Mouse (Mus musculus) megakaryocyte-erythroid progenitor cell, adult 5-6 weeks (primary cell): ENCODE results near the gene Sec24c. TPM values are rescaled to one million over a fixed set of nuclear protein-coding genes. Genes with fewer than 3 reads are reported as not detected.
"Not testable (repeated sequence)": the region's sequence is repeated elsewhere in the genome, so short reads cannot be mapped to it uniquely, and the experiment has no call there.

Source experiments
- ATAC-seq: replicated peaks from 2 replicates; pipeline ENCODE4 v1.8.0; 2016; ENCODE audit warnings: mild to moderate bottlenecking, inconsistent platforms; ENCODE audit not compliant: severe bottlenecking, poor library complexity, low FRiP score, low TSS enrichment
- total RNA-seq, 2 experiments: library from RNA; stranded (forward) in 1 of 2; stranded (reverse) in 1 of 2; fragments of 200-1000, 215-1000 nt in 1 of 2; fragments of >200 nt in 1 of 2; fragmentation: Nextera tagmentation in 1 of 2; gene quantifications; 2 replicates each; pipeline ENCODE4 v1.2.3; 2014 to 2017

Gene Sec24c
- total RNA-seq, 2 experiments from 2014 or later: 50.4 to 99.9 TPM

DNA sequence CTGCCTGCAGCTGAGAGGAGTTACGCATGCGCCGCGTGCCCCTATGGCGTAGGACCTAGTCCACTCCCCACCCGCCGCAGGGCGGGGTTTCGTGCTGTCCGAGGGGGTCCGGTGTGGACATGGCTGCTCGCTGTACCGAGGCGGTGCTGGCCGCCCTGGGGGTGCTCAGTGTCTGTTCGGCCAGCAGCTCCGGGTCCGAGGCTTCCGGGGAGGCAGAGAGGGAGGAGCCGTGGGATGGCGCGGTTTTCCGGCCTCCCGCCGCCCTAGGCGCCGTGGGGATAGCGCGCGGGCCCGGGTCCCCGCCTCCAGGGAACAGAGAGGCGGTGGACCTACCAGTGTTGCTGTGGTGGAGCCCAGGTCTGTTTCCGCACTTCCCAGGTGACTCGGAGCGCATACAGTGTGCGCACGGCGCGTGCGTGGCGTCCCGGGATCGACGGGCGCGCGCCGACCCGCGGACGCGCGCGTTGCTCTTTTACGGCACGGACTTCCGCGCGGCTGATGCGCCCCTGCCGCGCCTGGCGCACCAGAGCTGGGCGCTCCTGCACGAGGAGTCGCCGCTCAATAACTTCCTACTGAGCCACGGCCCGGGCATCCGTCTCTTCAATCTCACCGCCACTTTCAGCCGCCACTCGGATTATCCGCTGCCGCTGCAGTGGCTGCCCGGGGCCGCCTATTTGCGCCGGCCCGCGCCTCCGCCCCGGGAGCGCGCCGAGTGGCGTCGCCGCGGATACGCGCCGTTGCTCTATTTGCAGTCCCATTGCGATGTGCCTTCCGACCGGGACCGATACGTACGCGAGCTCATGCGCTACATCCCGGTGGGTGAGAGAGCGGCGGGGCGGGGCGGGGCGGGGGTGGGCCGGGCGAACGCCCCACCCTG is 21.0 kb downstream of the Sec24c start, which contains the start of gene Fut11:
Gene Fut11, plus strand, starts transcription at position 85 of the 877 bp plus-strand sequence.
- peak; percentile 70 for ATAC-seq

DNA sequence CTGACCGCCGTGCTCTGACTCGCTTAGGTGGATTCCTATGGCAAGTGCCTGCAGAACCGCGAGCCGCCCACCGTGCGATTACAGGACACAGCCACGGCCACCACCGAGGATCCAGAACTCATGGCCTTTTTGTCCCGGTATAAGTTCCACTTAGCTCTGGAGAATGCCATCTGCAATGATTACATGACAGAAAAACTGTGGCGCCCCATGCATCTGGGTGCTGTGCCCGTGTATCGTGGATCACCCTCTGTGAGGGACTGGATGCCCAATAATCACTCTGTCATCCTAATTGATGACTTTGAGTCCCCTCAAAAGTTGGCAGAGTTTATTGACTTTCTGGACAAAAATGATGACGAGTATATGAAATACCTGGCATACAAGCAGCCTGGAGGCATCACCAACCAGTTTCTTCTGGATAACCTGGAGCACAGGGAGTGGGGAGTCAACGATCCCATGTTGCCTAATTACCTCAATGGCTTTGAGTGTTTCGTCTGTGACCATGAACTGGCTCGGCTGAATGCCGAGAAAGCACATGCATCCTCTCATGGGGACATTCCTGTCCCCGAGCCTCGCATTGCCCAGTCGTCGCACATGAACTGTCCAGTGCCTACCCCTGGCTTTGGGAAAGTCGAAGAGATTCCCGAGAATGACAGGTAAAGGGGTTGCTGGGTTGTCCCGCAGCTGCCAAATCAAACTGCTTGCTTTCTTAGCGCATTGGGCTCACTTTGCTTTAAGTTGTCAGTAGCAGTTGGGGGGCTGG is 21.8 kb downstream of the Sec24c start:
- ATAC-seq: no peak

DNA sequence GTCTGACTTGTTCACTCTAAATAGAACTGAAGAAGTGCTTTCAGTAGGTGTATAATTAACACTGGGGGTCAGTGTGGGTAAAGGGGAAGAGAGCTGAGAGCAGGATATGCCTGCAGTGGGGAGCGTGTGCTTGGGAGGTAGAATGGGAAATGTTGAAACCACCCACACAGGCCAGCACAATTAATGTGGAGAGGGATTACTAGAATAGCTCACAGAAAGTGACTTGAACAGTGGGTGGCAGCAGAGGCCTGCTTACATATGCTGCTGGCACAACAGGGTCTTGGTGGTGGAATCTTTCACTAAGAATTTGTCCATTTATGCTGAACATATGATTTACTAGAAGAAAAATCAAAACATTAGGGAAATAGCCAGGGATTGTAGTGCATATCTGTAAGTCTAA is 22.9 kb downstream of the Sec24c start:
- 0 out of 2 replicates have a peak, but pooled peaks have one; percentile 37 for ATAC-seq

DNA sequence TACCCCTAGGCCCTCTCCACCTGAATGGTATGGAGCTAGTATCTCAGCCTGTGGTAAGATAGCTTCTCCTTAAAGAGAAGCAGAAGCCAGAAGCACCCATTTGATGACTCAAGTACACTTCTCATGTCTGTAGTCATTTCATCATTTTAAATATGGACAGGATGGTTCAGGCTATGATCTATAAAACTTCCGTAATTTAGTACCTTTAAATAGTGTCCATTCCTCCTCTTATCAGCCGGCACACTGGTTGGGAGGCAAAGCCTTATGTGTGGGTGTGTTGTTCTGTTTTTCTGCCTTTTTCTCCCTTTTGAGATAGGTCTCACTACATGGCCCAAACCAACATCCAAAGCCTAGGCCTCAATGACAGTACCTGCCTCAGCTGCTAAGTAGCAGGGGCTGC is 24.4 kb downstream of the Sec24c start:
- no peak for ATAC-seq

DNA sequence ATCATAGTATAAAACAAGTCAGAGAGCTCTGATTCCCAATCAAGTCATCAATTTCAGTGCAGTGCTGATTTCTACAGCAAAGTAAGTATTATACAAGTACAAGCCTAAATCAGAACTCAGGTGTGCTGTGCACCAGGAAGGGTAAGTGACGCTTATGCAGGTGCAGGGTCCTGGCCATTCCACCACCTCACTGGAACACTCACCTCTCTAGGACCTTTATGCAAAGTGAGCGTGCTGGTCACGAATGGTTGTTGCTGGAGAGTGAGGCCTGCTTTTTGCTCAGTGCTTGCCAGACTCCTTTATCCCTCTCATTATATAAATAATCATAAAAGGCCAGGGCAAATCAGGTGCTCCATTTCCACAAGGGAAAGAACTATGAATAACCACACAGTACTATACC is 26.3 kb downstream of the Sec24c start:
- no peak for ATAC-seq

DNA sequence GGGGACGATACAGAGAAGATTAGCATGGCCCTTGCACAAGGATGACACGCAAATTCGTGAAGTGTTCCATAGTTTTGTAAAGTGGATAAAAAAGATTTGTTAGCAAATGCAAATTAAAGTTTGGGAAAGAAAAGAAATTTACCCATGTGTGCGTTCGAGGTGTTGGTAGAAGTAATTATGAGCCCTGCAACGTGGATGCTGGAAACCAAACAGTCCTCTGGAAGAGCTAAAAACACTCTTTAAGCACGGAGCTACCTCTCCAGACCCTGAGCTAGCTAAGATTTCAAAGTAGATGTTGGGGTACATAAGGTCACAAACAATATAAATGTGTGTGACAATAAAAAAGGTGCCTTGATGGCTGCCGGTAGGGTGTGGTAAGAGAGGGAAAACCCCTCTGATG is 27.4 kb downstream of the Sec24c start:
- ATAC-seq: no peak

DNA sequence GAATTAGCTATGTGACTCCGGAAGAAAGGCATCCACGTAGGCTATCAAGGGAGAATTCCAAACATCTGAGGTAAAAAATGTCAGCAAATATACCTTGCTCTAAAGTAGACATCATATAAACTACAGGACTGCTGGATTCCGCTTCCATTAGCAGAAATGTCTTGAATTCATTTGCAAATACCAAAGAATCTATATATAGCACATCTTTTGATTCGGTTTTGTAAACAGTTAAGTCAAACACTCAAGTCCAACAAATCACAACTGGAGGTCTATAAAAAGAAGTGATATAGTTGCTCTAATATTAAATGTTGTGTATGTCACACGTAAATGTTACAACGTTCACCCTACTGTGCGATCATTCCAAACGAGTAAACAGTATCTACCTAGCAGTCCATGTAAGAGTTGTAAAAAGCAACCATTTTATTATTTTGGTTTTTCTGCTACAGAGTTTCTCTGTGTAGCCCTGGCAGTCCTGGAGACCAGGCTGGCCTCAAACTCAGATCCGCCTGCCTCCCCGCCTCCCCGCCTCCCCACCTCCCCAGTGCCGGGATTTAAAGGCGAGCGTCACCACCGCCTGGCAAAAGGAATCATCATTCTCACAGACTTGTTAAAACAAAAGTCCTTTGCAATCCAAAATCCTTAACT is 28.1 kb downstream of the Sec24c start:
- no peak for ATAC-seq

DNA sequence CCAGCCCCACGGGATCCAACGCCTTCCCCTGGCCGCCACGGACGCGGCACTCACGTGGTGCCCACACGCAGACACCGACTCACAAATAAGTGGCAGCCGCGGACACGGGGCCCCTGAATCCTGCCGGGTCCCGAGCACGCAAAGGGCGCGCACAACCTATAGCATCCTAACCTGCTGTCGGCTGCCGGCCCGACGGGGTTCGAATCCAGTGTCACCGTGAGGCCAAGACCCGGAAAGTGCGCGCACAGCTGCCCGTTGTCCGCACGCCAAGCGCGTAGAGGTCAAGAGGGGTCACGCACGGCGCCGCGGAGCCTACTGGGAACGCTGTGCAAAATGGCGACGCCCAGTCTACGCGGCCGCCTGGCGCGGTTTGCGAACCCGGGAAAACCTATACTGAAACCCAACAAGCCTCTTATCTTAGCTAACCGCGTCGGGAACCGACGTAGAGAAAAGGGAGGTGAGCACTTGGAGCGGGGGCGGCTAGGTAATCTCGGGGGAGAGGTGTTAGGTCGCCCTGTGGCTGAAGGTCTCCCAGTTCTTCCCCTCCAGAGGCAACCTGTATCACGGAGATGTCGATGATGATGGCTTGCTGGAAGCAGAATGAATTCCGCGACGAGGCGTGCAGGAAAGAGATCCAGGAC is 28.8 kb downstream of the Sec24c start, which contains the start of gene Chchd1:
Gene Chchd1, plus strand, starts transcription at position 266 of the 641 bp plus-strand sequence.
- peak; percentile 77 for ATAC-seq

DNA sequence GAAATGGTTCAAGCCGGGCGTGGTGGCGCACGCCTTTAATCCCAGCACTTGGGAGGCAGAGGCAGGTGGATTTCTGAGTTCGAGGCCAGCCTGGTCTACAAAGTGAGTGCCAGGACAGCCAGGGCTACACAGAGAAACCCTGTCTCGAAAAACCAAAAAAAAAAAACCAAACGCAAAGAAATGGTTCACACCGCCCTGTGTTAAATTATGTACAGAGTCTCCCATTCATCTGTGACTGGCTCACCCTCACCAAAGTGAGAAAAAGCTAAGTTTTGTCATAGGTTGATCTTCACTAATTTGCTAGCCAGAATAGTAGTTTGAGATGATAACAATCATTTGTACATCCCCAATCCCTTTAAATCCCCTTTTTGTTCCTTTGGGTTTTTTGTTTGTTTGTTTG is 29.4 kb downstream of the Sec24c start:
- not testable (repeated sequence) for ATAC-seq

DNA sequence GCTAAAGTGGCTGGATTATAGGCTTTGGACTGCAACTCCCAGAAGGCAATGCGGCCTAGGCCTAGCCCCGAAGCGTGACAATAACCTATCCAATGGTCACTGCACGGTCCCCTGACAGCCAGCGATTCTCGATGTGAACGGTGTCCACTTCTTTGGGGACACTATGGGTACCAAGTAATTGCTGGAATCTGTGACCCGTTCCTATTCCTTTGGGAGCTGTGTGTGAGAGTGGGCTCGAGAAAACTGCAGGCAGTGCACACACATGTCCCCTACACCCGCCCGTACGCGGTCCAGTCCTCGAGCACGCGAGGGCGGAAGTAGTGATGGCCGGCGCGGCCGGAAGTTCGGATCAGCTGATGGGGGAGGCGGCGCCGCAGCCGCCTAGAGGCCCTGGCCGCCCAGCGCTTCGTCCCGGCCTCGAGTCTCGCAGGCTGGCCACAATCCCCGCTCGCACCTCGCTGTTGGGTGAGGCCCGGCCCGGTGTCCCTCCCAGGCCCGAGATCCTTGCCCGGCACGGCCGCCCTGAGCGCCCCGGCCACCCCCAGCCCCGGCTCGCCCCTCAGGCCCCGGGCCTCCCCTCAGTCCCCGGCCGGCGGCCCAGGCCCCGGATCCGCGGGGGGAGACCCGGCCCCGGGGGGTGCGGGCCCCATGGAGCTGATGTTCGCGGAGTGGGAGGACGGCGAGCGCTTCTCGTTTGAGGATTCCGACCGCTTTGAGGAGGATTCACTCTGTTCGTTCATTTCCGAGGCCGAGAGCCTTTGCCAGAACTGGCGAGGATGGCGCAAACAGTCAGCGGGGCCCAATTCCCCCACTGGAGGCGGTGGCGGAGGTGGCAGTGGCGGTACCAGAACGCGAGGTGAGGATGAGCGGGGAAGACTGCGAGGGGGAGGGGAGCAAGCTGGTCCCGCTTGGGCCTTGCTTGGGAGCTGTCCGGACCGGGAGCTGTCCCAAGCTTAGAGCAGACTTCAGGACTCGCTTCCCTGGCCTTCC is 33.4 kb downstream of the Sec24c start, which contains the start of gene Zswim8:
Gene Zswim8, plus strand, starts transcription at position 352 of the 990 bp plus-strand sequence.
- peak; percentile 72 for ATAC-seq

DNA sequence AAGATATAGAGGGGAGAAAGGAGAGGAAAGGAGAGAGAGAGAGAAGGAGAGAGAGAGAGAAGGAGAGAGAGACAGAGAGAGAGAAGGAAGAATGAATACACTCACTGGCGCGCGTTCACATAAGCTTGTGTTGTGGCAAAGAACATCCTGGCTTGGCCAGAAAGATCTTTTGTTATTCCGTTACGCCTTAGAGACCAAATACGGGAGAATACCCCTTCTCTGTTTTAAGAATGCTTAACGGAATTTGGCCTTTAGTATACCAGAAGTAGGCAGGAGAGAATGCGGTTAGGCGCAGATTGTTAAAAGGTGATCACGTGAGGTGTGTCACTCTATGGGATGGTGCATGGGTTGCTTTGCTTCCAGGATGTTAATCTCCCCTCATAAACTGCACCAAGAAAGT is 34.1 kb downstream of the Sec24c start:
- ATAC-seq: peak; percentile 25; the same call in 1 of the 2 replicates

DNA sequence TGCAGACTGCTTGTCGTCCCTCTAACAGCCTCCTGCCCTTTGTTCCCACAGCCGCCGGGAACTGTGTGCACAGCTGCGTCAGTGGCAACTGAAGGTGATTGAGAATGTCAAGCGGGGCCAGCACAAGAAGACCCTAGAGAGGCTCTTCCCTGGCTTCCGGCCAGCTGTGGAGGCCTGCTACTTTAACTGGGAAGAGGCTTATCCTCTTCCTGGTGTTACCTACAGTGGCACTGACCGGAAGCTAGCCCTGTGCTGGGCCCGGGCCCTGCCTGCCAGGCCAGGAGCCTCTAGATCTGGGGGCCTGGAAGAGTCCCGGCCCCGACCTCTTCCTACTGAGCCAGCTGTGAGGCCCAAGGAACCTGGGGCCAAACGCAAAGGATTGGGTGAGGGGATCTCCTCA is 39.7 kb downstream of the Sec24c start:
- ATAC-seq: no peak

DNA sequence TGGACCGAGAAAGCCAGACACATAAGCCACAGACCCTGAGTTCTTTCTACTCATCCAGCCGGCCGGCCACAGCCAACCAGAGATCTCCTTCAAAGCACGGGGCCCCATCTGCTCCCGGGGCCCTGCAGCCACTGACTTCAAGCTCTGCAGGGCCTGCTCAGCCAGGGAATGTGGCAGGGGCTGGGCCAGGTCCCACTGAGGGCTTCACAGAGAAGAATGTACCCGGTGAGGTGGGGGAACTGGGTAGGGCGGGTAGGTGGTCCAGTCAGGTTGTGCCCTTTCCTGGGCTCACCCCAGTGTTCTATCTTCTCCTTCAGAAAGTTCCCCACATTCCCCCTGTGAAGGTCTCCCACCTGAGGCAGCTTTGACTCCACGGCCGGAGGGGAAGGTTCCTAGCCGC is 44.3 kb downstream of the Sec24c start:
- no peak for ATAC-seq

DNA sequence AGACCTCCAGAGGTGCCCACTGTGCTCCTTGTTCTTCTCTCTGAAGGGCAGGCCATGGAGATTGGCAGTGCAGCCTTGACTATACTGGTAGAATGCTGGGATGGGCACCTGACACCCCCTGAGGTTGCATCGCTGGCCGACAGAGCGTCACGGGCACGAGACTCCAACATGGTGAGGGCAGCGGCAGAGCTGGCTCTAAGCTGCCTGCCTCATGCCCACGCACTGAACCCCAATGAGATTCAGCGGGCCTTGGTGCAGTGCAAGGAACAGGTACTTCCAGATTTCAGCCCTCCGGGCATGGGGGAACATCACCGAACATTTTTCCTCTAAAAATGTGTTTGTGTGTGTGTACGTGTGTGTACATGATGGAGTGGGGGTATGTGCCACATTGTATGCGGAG is 45.7 kb downstream of the Sec24c start:
- ATAC-seq: no peak

DNA sequence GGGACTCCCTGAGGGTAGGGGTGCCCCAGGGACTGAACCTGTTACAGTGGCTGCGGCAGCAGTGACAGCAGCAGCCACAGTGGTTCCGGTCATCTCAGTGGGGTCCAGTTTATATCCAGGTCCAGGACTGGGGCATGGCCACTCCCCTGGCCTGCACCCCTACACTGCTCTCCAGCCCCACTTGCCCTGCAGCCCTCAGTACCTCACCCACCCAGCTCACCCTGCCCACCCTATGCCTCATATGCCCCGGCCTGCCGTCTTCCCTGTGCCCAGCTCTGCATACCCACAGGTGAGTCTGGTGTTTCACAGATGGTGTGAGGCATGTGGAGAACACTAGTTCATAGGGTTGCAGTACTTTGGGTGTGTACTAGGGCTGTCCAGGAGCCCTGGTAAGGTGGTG is 47.3 kb downstream of the Sec24c start:
- no peak for ATAC-seq

DNA sequence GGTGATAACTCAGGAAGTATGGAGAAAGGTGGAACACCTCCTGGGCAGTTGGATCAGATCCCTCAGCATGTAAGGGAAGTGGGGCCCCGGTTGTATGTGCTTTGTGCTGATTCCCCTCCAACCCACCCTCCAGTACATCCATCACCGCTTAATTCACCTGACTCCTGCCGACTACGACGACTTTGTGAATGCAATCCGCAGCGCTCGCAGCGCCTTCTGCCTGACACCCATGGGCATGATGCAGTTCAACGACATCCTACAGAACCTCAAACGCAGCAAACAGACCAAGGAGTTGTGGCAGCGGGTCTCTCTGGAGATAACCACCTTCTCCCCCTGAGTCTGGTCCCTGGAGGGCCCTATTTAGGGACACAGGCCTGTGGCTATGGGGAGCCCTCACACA is 48.9 kb downstream of the Sec24c start:
- no peak for ATAC-seq

DNA sequence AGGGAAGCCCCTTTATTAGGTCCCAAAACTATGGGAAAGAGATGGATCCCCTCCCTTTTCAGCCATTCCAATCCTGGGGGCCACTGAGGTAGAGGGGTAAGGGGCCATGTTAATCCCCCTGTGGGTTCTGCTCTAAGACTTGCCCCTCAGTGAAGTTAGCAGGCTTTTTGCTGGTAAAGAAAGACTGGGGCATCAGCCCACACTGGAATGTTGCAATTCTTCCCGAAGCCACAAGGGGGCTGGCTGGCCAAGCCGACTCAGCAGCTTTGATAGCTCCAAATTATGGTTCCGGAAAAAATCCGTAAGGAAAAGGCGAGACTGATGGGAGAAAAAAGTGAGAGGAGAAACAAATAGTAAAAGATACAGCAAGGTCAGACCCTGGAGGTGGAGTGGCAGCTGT is 49.9 kb downstream of the Sec24c start:
- no peak for ATAC-seq

DNA sequence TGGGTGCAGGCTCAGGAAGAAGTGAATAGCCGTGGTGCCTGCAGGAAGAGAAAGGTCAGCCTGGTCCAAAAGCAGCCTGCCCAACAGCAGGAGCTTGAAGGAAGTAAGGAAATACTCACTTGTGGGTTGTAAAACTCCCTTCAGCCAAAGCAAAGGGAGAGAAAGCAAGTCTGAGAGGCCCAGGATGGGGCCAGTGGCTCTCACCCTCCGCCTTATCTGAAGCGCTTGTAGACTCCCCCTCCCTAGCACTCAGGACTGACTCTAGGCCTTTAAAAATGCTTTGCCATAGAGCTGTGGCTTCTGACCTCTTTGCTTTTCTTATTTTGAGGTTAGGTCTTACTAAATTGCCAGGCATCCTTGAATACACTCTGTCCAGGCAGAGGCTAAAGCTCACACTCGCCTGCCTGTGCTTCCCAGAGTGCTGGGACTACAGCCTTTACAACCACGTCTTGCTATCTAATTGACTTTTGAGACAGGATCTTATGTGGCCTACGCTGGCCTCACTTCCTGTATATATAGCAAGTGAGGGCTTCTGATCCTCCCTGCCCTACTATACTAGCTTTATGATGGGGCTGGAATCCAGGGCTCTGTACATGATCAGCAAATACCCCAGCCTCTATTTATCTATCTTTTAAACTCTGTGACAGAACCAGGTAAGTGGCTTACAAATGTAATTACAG is 51.7 kb downstream of the Sec24c start:
- ATAC-seq: no peak
